Mouse (Mus musculus): Measurements from ENCODE around the gene Galr2. TPM values are rescaled to one million over a fixed set of nuclear protein-coding genes. Genes with fewer than 3 reads are reported as not detected.
"Not testable (repeated sequence)": the region's sequence is repeated elsewhere in the genome, so short reads cannot be mapped to it uniquely, and the experiment has no call there.

The Galr2 gene
- total RNA-seq, 1 experiment from 2014 or later: not detected

GRCm38 (mm10) chr11:116272589-116273468 is 7.9 kb upstream of the Galr2 start:
- no peak for DNase-seq

- DNase-seq: no peak
These were observed 7.2 kb upstream of the Galr2 start for GRCm38 (mm10) chr11:116273469-116274044.

- DNase-seq: peak; percentile 97
These were observed 6.6 kb upstream of the Galr2 start, which contains the start of gene Srp68 for GRCm38 (mm10) chr11:116274045-116274666. Gene Srp68 (minus strand): TSS chr11:116274217.

- not testable (repeated sequence) for DNase-seq
These were observed 3.6 kb upstream of the Galr2 start for GRCm38 (mm10) chr11:116277184-116277583.

- no peak for DNase-seq
These were observed 932 bp downstream of the Galr2 start for GRCm38 (mm10) chr11:116281671-116282070.

- DNase-seq: no peak
These were observed 1.4 kb downstream of the Galr2 start for GRCm38 (mm10) chr11:116282089-116282488.

- DNase-seq: no peak
These were observed 2.3 kb downstream of the Galr2 start for GRCm38 (mm10) chr11:116282912-116283521.

- no peak for DNase-seq
These were observed 3.2 kb downstream of the Galr2 start for GRCm38 (mm10) chr11:116283982-116284381.

- DNase-seq: no peak
These were observed 5.0 kb downstream of the Galr2 start for GRCm38 (mm10) chr11:116285770-116286191.

- DNase-seq: no peak
These were observed 6.6 kb downstream of the Galr2 start for GRCm38 (mm10) chr11:116287351-116287750.

GRCm38 (mm10) chr11:116290556-116290955 is 9.8 kb downstream of the Galr2 start:
- no peak for DNase-seq

GRCm38 (mm10) chr11:116292401-116292800 is 11.7 kb downstream of the Galr2 start:
- DNase-seq: no peak

GRCm38 (mm10) chr11:116293538-116294137 is 12.9 kb downstream of the Galr2 start:
- no peak for DNase-seq

- DNase-seq: peak; percentile 69
These were observed 13.6 kb downstream of the Galr2 start for GRCm38 (mm10) chr11:116294319-116294718.

- DNase-seq: no peak
These were observed 15.5 kb downstream of the Galr2 start for GRCm38 (mm10) chr11:116296191-116296734.

- DNase-seq: no peak
These were observed 16.3 kb downstream of the Galr2 start for GRCm38 (mm10) chr11:116297017-116297416.

- DNase-seq: no peak
These were observed 17.5 kb downstream of the Galr2 start for GRCm38 (mm10) chr11:116298221-116298620.

GRCm38 (mm10) chr11:116298621-116299020 is 17.9 kb downstream of the Galr2 start:
- no peak for DNase-seq

- DNase-seq: no peak
These were observed 24.7 kb downstream of the Galr2 start for GRCm38 (mm10) chr11:116305423-116305822.

- peak; percentile 97 for DNase-seq
These were observed 25.6 kb downstream of the Galr2 start for GRCm38 (mm10) chr11:116306126-116306982.
